Mouse (Mus musculus): ENCODE results near the gene Dtx2.

DNA sequence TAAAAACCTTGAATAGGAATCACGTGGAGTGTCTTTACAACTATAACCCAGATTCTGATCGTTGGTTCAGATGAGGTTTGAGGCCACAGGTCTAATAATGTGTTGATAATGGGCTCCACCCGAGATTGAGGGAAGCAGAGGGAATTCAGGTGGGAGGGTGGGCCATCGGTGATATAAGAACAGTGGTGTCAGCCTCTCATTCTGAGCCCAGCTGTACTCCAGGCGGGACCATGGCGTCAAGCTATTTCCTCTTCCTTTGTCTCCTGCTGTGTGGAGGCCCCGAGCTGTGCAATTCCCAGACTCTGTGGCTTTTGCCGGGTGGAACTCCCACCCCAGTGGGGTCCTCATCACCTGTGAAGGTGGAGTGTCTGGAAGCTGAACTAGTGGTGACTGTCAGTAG, 14.7 kb upstream of the Dtx2 start, which contains the start of gene Zp3:
- TF ChIP-seq POLR2A (IDR thresholded peaks at IDR 0.05; ENCODE audit: low read depth, low read length) (no peak), CTCF (IDR thresholded peaks at IDR 0.05; ENCODE audit: extremely low read depth, insufficient read depth, insufficient read length, insufficient replicate concordance) (no peak)

Data from spleen, adult 2 months (tissue).